Mouse (Mus musculus): Measurements from ENCODE around the gene Gart. TPM values are rescaled to one million over a fixed set of nuclear protein-coding genes. Genes with fewer than 3 reads are reported as not detected.
A peak's percentile ranks its signal among the peaks of the same experiment; 100 is the strongest.
"Not testable (repeated sequence)": the region's sequence is repeated elsewhere in the genome, so short reads cannot be mapped to it uniquely, and the experiment has no call there.

Gart gene
- total RNA-seq, 2 experiments from 2014 or later: 117 to 118 TPM

DNA sequence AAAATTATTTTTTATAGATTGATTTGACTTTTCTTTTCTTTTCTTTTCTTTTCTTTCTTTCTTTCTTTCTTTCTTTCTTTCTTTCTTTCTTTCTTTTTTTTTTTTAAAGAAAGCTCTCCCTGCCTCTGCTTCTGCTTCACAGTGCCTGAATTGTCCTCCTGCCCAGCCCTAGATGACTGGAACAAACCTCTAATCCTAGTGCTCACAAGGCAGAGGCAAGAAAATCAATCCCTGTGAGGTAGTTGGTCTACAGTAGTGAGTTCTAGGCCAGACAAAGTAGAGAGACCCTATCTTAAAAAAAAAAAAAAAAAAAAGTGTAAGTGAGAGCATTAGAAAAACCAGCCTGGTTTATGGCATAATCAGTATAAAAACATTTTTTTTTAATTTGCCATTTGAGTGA is 3.0 kb upstream of the Gart start:
- no peak for DNase-seq (ENCODE audit: low spot score in 2 of 2)

DNA sequence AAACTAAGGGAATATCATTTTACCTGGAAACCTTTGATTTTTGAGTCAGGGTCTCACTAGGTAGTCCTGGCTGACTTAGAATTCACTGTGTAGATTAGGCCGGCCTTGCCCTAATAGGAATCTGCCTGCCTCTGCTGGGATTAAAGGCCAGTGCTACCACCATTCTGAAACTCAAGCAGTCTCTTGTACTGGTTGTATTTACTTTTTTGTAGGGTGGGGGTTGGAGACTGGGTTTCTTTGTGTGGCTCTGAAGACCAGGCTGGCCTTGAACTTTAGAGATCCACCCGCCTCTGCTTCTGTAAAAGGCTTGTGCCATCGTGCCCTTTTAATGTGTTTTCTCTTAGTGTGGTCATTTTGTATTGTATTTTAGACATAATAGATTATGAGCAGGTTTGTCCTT is 2.5 kb upstream of the Gart start:
- no peak for DNase-seq (ENCODE audit: low spot score in 2 of 2)

DNA sequence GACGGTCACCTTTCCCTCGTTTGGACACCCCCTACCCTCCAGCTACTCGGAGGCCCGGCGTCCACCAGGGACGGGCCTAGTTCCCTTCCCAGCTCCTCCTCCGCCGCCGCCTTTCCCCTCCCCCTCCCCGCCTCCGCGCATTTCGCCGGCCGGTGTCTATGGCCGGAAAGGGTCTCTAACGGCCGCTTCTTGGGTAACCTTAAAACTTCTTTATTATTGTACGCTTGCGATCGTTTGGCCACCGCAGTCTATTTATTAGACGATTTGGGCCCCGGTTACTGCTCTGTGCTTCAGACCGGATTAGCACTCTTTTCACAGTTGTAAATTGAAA is 1.4 kb upstream of the Gart start:
- DNase-seq (ENCODE audit: low spot score in 2 of 2): peak; percentile 68 to 69

DNA sequence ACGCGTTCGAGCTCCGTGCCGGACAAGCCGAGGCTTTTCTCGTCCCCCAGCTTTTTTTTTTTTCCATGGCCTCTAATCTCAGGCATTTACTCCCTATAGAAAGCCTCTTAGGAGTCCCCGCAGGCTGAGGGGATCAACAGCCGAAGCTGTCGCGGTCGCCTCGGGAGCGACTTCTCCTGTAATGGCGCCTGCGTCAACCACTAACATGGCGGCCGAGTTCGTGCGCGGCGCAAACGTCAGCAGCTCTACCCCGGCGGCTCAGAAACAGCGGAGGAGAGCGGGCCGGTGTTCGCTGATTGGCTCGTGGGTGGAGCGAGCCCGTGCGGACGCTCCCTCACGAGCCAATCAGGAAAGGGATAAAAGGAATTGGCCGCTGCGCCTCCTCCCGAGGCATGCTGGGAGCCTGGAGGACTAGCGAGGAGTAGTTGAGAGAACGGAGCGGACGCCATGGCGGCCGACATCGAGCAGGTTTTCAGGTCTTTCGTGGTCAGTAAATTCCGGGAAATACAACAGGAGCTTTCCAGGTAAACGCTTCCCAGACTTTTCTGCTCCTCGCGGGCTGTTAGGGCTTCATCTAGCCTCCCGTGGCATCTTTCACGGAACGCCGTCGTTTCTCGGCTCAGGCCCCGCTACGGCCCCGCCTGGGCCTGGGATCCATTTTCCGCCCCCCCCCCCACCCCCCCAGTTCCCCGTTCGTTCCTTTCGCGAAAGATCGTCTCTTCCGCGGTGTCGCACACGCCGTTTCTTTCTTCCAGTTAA is 888 bp upstream of the Gart start, which contains the start of gene Son:
Son (plus strand) TSS at position 46 of the 759 bp plus-strand sequence.
- DNase-seq (ENCODE audit: low spot score in 2 of 2): peak; percentile 81 to 88

DNA sequence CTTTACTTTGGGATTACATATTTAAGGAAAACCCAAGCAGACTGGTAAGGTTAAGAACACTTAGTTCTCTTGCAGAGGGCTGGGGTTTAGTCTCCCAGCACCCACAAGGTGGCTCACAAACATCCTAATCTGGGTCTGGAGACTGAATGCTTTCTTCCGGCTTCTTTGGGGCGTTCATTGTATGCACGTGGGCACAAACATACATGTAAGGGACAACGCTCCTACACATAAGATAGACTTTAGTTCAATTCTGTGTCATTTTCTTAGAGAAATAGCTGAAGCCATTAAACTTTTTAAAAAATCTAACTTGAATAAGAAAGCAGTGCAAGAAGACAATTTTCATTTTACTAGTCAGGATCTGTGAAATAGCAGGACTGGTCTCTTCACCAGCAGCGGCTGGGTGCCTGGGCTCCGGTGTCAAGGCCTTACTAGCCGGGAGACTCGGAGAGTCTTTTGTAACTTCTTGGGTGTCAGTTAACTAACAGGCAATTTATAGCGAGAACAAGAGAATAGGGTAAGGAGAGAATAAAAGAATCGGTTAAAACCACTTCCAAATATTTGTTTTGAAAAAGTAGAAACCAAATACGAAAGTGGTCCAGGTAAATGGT is 653 bp downstream of the Gart start:
- DNase-seq (ENCODE audit: low spot score in 2 of 2): no peak

DNA sequence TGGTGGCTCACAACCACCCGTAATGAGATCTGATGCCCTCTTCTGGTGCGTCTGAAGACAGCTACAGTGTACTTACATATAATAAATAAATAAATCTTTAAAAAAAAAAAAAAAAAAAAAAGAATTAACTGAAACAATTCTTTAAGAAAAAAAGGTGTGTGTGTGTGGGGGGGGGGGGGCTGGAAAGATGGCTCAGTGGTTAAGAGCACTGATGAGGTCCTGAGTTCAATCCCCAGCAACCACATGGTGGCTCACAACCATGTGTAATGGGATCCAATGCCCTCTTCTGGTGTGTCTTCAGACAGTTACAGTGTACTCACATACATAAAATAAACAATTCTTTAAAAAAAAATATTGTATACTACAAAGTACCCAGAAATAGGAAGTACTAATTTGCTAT is 1.3 kb downstream of the Gart start:
- not testable (repeated sequence) for DNase-seq (ENCODE audit: low spot score in 2 of 2)

DNA sequence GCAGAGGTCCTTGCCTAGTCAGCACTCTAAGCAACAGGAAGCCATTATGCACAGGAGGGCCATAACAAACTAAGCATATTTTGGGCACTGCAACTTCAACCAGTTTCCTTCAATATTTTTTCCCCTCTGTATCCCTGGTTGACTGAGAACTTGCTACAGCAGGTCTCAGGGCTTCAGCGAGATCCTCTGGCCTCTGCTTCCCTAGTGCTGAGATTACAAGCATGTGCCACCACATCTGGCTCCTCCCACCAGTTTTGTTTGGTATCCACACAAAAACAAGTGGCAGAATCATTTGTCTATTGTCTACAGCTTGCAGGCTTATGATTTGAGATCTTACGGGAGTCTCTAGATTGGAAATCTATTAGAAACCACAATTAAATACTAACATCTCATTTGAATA is 1.9 kb downstream of the Gart start:
- DNase-seq (ENCODE audit: low spot score in 2 of 2): no peak

DNA sequence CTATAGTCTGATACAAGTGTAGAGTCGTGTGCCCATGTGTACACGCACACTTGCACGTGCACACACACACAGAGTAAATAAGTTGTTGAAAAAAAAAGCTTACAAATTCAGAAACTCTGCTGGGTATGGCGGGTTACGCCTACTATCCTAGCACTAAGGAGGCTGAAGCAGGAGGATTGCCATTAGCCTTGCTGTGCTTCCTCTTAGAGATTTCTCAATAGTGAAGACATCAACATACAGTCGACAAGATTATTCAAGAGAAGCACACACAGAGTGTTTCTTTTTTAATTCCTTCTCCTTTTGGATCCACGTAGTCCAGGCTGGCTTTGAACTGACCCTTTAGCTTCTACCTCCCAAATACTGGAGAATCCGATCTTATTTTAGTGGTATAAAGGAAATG is 6.6 kb downstream of the Gart start:
- no peak for DNase-seq (ENCODE audit: low spot score in 2 of 2)

DNA sequence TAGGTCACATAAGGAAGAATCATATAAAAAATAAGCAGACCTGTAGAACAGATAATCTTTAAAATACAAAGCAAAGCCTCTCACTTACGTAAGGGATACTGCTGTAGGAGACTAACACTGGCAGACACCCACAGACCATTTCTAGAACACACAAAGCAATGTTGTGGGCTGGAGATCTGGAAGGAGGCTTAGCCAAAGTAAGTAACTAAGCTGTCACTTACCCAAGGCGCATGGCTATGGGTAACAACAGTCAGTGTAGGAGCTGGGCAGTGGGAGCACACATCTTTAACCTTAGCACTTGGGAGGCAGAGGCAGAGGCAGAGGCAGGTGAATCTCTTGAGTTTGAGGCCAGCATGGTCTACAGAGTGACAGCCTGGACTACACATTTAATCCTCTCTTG is 7.1 kb downstream of the Gart start:
- DNase-seq (ENCODE audit: low spot score in 2 of 2): no peak

DNA sequence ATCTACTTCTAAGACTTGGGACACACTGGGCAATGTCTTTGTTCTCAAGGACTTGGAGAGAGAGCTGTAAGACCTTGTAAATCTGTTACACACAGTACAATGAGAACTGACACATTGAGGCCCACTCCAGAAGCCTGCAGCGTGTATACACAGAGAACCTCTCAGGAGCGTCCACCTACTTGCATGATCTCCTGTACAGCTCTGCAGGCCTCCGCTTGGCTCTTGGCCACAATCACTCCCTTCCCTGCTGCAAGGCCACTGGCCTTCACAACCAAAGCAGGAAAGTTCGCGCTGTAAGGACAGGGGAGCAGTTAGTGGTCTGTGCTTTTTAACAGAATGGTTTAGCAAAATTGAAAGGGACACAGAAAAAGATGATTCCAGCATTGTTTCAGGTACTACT is 7.6 kb downstream of the Gart start:
- DNase-seq (ENCODE audit: low spot score in 2 of 2): no peak

DNA sequence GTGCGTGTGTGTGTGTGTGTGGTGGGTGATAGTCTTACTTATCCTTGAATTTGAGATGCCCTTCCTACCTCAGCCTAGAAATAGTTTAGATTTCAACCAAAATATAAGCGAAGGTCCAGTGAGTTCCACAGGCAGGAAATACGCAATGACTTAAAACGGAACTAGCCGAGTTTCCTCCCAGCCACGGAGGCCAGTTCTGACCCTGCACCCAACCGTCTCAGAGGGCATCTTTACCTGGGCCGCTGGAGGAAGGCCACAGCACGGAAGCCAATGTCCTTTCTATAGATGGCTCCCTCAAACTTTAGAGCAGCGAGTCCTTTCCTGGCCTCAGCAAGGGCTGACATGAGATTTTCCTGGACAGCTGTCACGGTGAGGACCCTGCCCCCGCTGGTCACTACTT is 13.1 kb downstream of the Gart start:
- no peak for DNase-seq (ENCODE audit: low spot score in 2 of 2)

DNA sequence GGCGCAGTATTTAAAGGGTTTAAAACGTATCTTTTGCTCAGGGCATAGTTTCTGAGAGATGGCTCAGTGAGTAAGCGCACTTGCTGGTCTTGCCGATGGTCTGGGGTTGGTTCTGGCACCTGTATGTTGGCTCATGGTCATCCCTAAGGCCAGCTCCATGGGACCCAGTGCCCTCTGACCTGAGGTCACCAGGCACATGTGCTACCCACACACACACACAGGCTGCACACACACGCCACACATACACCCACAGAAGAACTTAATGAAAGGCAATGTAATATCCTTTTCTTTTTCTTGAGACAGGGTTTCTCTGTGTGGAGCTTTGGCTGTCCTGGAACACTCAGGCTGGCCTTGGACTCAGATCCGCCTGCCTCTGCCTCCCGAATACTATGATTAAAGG is 13.8 kb downstream of the Gart start:
- no peak for DNase-seq (ENCODE audit: low spot score in 2 of 2)

DNA sequence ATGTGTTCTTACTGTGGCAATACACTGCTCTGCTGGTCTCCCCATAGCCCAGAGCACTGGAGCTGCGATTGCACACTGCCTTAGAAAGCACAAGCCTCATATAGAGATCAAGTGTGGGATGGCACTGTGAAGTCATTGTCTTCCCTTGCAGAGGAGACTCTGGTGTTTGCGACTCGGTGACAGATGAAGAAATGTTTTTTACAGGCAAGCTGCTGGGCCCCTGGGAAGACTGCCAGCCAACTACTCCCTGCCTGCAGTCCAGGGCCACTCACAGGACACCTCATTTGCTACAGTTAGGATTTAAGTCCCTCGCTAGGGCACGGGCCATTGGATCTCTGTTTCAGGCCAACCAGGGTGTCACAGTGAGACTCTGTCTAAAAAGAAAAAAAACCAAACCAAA is 14.3 kb downstream of the Gart start:
- peak in 1 of 2 experiments; percentile 24 for DNase-seq (ENCODE audit: low spot score in 2 of 2)

DNA sequence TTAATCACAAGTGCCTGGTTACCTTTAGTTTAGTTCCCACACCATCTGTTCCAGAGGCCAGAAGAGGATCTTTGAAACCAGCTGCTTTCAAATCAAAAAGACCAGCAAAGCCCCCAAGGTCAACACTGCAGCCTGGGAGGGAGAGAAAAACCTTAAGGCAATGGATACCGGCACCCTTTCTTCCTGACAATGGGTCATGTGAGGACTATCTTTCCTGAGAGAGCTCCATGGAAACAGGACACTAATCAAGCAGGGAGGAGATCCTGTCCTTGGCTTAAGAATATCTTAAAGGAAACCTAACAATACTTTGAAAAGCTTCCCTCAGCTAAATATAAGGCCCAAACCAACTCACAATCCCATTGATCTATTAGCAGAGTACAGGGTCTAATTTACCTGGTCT is 16.2 kb downstream of the Gart start:
- no peak for DNase-seq (ENCODE audit: low spot score in 2 of 2)

DNA sequence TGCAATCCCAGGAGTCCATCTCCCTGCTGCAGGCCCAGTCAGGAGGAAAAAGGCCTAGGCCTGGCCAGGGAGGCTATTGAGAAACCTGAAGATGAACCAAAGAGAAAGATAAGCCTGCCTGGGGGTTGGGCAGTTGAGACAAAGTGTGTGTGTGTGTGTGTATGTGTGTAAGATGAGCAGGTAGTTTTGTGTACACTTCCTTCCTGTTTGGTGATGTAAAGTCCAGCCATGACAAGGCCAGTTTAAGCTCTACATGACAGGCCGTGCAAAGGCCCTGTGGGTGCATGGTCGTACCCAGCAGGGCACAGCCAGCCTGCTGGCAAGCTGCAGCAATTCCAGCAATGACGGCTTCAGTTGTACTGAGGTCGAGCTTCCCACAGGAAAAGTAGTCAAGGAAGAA is 17.0 kb downstream of the Gart start:
- no peak for DNase-seq (ENCODE audit: low spot score in 2 of 2)

DNA sequence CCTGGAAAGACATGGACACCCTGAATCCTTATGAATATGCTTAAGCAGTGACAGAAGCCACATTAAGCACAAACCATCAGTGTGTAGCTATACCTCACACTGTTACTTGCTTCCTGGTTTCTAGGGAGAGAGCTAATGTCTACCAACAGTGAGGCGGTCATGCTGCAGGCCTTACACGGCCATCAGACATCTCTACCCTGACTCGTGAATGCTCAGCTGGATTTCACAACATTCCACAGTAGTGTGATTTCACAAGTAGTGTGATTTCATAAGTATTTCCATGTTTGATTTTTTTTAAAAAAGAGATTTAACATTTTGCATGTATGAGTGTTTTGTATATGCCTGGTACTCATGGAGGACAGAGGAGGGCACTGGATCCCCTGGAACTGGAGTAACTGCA is 18.1 kb downstream of the Gart start:
- DNase-seq (ENCODE audit: low spot score in 2 of 2): no peak

DNA sequence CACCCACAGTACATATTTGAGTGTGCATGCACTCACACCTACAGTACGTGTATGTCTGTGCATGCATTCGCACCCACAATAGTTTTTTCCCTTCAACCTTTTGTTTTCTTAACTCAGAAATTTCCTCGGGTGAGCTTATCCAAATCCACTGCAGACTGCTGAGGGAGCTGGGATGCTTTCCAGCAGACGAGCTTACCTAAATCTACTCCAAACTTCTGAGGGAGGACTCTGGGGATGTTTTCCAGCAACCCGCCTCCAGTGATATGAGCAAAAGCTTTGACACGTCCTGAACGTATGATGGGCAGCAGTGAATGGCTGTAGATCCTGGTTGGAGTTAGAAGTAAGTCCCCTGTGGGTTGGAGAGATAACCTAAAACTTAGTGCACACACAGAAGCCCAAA is 18.9 kb downstream of the Gart start:
- DNase-seq (ENCODE audit: low spot score in 2 of 2): no peak

DNA sequence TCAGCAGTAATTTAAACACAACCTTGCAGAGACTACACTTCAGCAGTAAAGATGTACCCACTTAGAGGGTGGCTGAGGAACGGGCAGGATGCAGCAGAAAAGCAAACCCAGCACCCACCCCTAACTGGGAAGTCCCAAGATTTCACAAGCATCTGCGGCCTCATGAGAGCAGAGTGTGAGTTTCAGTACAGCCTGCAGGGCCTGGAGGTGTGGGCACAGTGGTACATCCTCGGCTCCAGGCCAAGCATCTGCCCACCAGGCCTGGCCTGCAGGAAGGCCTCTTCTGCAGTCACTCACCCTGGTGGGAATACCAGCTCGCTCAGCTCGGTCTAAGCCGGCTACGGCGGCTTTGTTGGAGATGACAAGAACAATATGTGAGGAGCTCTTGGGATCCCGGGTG is 23.7 kb downstream of the Gart start:
- no peak for DNase-seq (ENCODE audit: low spot score in 2 of 2)

DNA sequence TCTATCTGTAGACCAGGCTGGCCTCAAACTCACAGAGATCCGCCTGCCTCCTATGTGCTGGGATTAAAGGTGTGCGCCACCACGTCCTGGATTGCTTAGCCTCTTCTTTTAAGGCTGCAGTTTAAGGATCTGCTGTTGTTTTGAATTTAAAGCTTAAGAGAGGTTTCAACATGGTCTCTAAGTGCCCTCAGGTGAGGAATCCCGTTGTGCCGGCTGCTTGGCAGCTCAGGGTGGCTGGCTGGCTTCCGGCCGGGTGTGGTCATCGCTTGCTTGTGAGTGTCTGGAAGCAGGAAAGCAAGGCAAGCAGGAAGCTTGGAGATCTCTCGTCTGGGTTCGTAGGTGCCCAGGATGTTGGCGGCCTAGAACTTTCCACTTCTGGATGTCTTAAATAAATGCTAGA is 25.8 kb downstream of the Gart start:
- DNase-seq (ENCODE audit: low spot score in 2 of 2): no peak

DNA sequence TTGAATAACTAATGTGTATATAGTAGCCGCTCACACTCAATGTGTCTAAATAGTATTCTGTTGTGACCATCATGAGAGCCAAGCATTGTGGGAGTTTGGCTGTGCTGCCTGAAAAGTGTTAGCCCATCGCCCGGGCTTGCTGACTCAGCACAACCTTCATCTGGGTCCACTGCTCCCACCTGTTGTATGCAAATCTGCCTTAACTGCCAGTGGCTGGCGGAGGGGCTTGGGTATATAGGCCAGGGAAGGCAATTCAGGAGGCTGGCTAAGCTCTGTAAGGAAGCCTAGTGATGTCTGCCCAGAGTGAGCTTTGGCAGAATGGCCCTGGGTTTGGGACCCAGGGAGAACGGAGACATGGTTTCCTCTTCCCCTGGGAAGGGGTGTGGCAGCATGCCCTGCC is 26.6 kb downstream of the Gart start:
- no peak for DNase-seq (ENCODE audit: low spot score in 2 of 2)

DNA sequence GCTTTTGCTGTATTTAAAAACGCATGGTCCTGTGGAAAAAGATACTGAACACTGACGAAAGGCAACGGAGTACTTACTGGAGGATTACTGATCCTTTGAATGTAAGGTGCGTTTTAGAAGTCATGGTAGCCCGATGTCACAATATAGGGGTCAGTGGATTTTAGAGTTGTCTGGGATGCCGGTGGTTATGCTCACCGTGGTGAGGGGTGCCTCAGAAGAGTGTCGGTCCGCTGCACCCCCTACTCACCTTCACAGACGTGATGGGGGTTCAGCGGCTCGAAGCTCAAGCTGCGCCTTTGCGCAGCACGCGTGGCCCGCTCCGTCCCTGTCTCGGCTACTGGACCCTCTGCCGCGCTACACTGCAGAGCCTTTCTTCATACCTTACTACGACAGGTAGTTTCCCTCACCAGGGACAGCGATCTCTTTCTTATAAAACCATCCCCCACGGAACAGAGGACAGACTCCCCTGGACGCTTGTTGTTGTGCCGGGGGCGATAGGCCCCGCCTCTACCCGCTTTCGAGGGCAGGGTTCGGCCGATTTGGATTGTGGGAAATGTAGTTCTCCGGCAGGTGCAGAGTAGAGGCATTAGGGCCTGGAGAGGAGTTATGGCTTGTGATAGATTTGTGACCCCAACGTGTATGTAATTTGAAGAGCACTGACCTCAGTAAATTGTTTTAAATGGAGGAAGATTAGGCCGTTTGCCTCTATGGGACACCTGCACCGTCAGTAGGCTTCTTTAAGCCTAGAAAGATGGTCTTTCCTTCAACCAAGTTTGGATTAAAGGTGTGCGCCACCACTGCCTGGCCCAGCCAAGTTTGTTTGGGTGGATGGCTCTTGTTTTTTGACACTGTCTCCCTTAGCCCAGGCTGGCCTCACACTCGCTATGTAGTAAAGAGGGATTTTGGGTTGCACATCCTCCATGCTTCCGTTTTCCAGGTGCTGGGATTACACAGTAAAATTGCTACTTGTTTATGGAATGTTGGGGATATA is 27.9 kb downstream of the Gart start, which contains the start of gene Dnajc28:
Dnajc28 (minus strand) TSS at position 516 of the 991 bp plus-strand sequence.
- DNase-seq (ENCODE audit: low spot score in 2 of 2): peak in 1 of 2 experiments; percentile 46

DNA sequence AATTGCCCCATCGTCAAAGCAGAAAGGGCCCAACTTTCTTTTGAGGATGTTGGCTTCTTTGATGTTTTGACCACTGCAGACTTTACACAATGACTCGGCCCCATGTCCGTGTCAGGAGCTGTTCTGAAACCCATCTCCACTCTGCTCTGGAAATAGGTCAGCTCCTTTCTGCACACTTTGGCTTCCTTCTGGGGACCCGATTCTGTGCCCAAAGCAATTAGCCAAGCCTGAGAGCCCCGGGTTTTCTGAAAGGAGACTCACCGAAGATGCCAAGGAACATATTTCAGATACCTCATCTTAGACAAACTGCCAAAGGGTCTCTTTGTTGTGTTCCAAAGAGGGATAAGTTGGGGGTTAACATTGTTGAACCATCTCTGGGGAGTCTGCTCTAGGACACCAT is 32.2 kb downstream of the Gart start:
- no peak for DNase-seq (ENCODE audit: low spot score in 2 of 2)
